7 mouse cellular contexts compared by ENCODE assay signal in the genomic region with DNA sequence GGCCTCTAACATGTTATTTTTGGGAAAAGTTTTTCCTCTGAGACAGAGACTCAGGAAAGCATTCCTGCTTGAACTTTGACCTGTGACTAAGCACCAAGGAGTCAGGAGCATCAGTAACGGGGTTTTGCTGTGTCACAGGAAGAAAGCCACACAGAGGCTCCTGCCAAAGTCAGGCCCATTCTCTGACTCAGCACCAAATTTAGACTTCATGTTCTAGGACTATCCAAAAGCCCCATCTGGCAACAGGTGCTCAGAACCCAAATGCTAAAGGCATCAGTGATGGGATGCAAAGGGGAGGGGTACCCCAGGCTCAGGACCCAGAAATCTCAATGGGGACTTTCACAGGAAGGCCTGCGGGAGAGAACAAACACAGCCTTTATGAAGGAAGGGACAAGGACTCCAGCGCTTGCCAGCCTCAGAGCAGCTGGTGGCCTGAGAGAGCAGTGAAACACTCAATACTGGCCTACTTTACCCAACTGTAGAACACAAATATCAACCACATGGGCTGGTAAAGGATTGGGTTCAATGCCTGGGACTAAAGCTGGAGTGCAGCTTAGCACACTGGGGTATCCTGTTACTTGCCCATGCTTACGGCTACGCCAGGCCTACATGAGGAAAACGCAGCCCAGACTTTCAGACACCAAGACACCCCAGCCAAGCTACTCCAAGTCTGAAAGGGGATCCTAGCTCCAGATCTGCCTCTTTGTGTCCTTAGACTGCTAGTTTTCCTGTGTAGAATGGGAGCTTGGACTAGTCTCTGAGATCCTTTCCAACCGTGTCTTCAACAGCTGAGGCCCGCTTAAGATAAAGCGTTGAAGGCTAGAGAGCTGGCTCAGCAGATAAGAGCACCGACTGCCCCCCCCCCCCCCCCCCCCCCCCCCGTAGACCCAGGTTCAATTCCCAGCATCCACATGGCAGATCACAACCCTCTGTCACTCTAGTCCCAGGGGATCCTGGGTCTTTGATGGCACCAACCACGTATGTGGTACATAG. TPM values are rescaled to one million over a fixed set of nuclear protein-coding genes. Genes with fewer than 3 reads are reported as not detected.
DNase-seq lines count a peak whose midpoint lies in the region.

No protein-coding gene starts in this region.

- peak; percentile 61 for DNase-seq in layer of hippocampus, adult 11-12 months (ENCODE audit: low spot score)
- no peak for DNase-seq in layer of hippocampus, postnatal 25 days (ENCODE audit: extremely low spot score in 1 of 2, low spot score in 1 of 2)
- peak; percentile 34 for DNase-seq in c-Kit-positive CD71-positive TER-119-positive erythroid progenitor cells, embryonic 14.5 days (ENCODE audit: low spot score)
- DNase-seq in gastrocnemius, adult 8-10 months (ENCODE audit: low spot score in 2 of 2) = peak; percentile 35 to 44
- DNase-seq in left cerebral cortex, postnatal 10 days (ENCODE audit: extremely low spot score in 1 of 2, low spot score in 2 of 2) = peak; percentile 44 to 62
- DNase-seq in natural killer cell, adult 2 months (ENCODE audit: low spot score in 2 of 2) = no peak
- no peak for DNase-seq in cerebellum, adult 8-10 months

- intact Hi-C loops in left cerebral cortex, postnatal 10 days (cut with DNase I) = no loop called here

RNA-seq across cellular contexts. Expression of gene Dlg5, which starts 12.8 kb away (rescaled TPM):
- 10 to 100 TPM; 52.0 to 54.3 TPM for total RNA-seq in layer of hippocampus, postnatal 25 days (2021)
- 10 to 100 TPM in 1 of 4 experiments, 1 to 10 TPM in 3; 3.5 to 11.1 (median 6.0) TPM for total RNA-seq in gastrocnemius, adult 8-10 months (2022)
- total RNA-seq in left cerebral cortex, postnatal 10 days (2021) = 10 to 100 TPM; 52.3 to 57.3 TPM

Comparison
In these comparisons a context has a peak if more than half of its experiments do, and no peak if none do; other contexts are left out.
1. DNase-seq: peak in layer of hippocampus, adult 11-12 months (single experiment), c-Kit-positive CD71-positive TER-119-positive erythroid progenitor cells, embryonic 14.5 days (single experiment), gastrocnemius, adult 8-10 months (2 of 2) and left cerebral cortex, postnatal 10 days (2 of 2); none in layer of hippocampus, postnatal 25 days (0 of 2), natural killer cell, adult 2 months (0 of 2) and cerebellum, adult 8-10 months (single experiment).
2. RNA of gene Dlg5, which starts 12.8 kb away (total RNA-seq): 52.3 to 57.3 TPM in left cerebral cortex, postnatal 10 days and 52.0 to 54.3 TPM in layer of hippocampus, postnatal 25 days; 3.5 to 11.1 TPM in gastrocnemius, adult 8-10 months; every median in the first group is over 4 times any median in the second.